Mouse (Mus musculus): ENCODE measurements around the gene Dbndd1.
A peak's percentile ranks its signal among the peaks of the same experiment; 100 is the strongest.
"Not testable (repeated sequence)": the region's sequence is repeated elsewhere in the genome, so short reads cannot be mapped to it uniquely, and the experiment has no call there.

Dbndd1 gene

DNA sequence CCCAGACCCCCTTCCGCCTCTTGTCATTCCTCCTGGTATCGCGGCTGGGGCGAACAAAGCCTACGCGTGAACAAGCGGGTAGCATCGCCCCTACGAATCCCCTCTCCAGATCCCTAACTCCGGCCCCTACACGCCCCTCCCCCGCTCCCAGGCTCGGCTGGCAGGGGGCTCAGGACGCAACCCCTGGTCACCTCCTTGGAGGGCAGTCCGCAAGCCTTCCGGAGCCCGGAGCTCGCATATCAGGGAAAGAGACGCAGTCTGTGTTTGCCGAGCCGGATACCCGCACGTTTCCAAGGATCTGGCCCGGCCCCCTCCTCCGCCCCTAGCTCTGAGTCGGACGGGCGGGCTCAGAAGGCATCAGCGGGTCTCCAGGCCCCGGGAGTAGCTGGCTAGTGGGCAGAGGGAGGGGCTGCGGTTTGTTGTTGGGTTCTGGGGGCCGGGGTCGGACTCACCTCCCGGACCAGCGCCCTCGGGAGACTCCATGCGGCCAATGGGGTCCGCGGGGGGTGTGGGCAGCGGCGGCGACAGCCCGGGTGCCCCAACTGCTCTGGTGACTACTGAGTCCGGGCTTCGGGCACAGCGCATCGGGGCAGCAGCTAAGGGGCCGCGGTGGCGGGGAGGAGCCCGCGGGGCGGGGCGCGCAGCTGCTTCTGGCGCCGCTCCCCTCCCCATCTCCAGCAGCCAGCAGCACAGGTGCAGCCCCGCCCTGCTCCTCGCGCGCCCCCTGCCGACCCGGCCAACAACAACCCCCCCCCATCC, at the start of gene Dbndd1:
Gene Dbndd1, minus strand, starts transcription at position 683 of the 759 bp plus-strand sequence.
- peak; percentile 79 for DNase-seq

DNA sequence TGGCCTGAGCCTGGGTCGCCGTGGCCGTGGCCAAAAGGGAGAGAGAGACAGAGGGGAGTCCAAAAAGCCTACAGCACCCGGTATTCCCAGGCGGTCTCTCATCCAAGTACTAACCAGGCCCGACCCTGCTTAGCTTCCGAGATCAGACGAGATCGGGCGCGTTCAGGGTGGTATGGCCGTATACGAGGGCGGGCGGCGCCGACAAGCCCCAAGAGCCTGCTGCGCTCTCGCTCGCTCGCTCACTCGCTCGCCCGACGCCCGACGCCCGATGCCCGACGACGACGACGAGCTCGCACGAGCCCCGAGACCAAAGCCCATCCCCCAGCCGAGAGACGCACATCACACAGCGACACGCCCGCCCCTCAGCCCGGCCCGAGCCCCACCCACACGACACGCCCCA, 49.0 kb upstream of the Dbndd1 start:
- not testable (repeated sequence) for DNase-seq

DNA sequence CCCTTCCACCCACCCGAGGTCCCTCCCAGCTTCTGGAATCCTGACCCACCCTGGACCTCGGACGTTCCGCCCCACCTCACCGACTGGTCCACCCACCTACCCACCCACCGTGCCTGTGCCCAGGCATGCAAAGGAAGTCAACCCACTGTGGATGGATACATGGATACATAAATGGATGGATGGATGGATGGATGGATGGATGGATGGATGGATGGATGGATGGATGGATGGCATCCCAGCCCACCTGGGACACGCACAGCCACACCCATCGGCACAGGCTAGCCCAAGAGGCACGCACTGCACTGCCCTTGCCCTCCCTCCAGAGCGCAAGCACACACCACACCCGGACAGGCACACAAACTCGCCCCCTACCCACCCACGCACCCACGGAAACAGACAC, 22.4 kb upstream of the Dbndd1 start:
- not testable (repeated sequence) for DNase-seq

DNA sequence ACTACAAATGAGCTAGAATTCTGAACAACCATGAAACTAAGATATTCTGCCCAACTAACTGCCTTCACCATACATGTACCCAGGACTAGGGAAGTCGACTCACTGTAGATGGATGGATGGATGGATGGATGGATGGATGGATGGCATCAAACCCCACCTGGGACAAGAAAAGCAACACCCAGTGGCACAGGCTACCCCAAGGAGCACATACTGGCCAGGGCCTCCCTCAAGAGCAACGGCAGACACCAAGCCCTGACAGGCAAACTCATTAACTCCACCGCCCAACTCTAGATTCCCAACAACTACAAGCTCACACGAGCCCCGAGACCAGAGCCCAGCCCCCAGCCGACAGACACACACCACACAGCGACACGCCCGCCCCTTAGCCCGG, 21.7 kb upstream of the Dbndd1 start:
- DNase-seq: no peak

DNA sequence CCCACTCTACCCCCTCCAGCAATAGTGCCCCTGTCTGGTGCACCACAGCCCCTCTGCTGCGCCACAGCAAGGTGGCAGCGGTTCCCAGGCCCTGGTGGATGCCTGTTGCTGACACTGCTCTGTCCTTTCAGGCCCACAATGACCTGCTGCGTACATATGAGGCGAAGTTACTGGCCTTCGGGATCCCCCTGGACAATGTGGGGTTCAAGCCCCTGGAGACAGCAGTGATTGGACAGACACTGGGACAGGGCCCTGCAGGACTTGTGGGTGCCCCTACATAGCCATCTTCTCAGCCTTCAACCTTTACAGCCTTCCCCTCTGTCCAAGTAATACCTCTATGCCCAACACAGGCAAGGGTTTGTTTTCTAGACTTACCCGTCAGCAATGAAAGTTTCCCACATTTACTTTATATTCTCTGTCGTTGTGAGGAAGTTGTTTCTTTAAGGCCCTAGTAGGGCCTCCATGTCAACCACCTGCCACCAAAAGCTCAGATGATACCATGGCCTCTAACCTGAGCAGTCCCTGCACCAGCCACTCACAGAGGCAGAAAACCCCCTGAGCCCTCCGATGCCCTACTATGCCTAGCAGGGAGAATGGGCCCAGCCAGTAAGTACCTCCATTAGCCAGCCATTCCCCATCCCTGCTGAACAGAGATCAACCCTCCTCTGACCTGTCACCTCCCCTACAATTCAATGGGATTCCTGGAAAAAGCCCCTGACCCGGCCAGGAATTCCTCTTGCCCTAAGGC, 21.2 kb upstream of the Dbndd1 start:
- no peak for DNase-seq

DNA sequence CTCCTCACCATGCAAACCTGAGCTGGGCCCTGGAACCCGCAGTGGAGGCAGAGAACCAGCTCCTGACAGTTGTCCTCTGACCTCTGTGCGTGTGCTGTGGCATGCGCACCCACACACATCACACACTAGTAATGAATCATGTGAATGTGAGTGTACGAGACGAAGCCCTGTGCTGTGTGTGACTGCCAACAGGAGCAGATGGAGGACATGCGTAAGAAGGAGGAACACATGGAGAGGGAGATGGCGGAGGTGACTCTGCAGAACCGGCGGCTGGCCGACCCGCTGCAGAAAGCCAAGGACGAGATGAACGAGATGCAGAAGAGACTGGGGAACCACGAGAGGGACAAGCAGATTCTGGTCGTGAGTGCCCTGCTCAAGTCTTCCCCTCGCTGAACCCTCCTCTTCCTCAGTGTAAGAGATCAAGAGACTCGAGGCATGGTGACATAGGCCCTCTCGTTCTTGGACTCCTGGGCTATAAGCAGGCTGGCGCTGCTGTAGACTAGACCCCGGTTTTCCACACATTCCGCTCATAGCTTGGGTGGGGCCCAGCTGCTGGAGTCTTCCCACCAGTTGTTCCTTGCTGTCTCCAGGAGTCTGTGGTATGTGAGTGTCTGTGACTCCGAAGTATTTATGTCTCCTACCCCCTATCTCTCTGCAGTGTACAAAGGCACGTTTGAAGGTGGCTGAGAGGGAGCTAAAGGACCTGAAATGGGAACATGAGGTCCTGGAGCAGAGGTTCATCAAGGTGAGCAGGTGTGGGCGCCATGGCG, 12.6 kb upstream of the Dbndd1 start:
- no peak for DNase-seq

DNA sequence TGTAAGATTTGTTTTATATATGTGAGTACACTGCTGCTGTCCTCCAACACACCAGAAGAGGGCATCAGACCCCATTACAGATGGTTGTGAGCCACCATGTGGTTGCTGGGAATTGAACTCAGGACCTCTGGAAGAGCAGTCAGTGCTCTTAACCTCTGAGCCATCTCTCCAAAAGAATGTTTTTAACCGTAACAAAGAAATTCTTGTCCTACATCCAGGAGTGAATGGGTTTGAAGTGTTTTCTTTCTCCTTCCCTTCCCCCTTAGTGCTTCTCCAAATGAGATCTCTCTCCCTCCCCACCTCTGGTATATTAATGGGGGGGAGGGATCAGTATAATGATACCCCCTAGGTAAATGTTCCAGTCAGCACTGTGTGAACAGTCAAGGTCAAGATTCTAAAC, 4.8 kb upstream of the Dbndd1 start:
- not testable (repeated sequence) for DNase-seq

DNA sequence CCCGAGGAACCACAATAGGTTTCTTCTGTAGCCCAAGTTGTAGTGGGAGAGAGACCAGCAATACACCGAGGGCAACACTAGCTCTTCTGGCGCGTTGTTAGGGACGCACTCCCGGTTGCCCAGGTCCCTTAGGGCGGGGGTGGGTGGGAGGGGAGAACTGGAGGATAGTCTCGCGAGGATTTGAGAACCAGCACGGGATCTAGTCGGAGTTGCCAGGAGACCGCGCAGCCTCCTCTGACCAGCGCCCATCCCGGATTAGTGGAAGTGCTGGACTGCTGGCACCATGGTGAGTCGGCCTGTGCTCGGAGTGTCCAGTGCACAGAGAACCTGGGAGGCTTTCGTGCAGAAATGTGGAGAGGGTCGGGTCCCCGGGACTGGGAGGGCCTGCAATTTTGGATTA, 3.4 kb upstream of the Dbndd1 start, which contains the start of gene Gas8:
Gene Gas8, plus strand, starts transcription at position 168 of the 400 bp plus-strand sequence.
- DNase-seq: peak; percentile 82

DNA sequence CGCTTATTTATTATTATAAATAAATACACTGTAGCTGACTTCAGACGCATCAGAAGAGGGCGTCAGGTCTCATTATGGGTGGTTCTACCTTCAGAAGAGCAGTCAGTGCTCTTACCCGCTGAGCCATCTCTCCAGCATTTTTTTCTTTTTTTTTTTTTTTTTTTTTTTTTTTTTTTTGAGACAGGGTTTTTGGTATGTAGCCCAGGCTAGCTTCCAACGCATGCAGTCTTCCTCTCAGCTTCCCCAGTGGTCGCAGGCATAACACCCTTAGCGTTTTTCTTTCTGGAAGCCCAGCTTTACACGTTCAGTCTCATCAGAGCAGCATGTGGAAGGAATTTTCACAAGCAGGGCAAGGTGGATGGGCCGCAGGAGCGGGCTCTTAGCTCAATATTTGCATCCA, 2.9 kb upstream of the Dbndd1 start:
- DNase-seq: no peak

DNA sequence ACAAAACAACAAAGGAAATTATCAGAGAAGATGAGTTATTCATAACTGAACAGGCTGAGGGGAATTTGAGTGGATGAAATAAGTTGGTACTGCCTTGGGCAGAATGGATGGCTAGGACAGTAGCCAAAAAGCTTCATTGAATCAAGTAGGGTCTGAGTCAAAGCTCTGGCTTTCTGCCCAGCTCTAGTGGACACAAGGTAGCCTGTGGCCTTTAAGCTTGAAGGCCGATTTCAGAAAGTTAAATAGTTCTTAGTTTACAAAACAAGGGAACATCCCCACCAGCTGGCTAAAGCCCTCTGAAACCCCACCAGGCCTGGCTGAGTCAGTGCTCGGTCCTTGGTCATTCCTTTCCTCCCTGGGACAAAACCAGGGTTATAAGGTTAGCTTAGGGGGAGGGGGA, 1.3 kb upstream of the Dbndd1 start:
- no peak for DNase-seq

DNA sequence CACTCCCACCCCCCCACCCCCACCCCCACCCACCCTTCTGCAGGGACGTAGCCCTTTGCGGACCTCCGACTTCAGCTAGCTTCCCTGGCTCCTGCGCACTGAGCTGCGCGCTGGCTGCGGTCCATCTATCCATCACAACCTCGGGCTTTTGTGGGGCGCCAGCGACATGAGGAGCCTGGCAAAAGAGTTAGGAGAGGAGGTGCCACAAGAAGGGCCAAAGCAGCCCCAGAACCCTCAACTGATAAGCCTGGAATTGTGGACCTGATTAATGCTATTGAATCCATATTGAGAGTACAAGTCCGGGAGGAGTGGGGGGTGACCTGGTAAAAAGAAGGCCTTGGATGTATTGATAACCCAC, 256 bp upstream of the Dbndd1 start:
- DNase-seq: no peak

DNA sequence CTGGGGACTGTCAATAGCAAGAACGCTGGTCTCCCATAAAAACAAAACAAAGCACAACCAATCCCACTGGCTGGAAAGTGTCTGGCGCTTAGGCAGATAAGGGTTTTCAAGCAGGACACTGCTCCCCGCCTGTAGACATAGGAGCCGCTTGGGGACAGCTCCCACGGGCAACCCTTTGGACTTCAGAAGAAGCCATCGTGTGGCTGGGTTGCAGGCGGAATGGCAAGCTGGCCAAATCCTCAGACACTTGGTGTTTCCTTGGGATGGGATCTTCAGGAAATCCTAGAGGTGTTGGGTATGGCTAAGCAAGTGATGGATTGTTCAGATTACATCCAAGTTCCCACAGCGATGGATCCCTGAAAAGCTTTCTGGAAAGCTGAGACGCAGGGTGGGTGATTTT, 1.1 kb downstream of the Dbndd1 start:
- DNase-seq: no peak

DNA sequence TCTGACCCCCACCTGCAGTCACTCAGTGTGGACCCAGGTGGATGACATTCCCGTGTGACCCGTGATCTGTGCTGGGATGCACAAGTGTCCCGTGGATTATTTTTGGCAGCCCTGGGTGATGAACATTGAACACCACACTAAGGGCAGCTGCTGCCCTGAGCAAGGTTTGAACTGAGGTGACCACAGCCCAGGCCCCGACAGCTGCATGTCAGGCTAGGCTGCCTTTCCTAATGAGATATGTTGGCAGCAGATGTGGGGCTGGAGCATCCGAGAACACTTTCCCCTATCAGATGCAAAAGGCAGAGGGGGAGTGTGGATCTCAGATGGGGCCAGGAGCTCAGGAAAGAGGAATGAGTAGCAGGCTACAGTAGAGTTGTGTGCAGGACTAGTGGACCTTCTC, 4.4 kb downstream of the Dbndd1 start:
- no peak for DNase-seq

DNA sequence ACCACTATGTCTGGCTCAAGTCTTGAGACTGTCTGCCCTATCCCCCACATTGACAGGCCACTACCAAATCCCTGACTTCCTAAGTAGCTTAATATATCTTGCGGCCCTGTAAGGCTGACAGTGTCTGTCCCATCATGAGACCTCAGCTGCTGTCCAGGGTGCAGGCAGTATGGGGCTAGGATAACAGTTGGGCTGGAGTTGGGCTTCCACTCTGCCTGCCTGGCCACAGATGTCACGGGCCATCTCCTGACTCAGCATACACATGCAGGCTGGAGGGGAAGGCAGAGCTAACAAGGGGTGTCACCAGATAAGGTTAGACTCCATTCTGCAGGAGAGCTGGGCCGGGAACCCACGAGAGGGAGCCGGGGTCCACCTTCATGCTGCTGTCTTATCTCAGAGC, 8.1 kb downstream of the Dbndd1 start:
- DNase-seq: no peak

DNA sequence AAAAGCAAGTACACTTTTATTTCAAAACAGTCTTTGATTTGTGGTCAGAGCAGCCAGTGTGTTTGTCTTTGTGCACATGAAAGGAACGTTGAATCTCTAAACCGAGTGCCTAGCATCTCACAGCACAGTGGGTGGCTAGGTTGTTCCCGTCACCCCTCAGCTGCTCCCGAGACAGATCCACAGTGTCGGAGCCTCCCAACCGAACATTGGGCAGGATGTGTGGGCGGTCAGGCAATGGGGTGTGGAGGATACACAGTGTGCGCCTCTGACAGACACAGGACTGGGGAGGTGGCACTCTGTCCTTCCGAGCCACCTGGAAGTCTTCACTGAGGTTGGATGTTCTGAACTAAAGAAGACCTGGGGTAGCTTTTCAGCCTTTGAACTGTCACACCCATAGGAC, 9.6 kb downstream of the Dbndd1 start:
- no peak for DNase-seq

DNA sequence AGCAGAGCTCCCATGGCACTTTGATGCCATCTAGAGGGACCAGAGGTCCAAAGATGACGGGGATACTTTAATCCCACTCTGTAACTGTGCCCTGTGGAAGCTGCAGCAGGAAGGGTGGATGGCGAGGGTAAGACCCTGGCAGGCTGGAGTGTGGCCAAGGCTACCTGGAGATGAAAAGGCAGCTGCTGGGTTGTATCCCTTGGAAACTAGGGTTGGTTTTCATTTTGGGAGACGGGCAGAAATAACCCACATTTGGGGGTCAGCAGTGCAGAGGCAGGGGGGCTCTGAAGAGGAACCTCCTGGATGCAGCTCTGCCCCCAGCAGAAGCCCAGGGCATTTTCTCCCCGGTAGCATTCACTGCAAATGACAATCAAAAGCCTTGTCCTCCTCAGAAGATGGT, 10.0 kb downstream of the Dbndd1 start:
- no peak for DNase-seq

DNA sequence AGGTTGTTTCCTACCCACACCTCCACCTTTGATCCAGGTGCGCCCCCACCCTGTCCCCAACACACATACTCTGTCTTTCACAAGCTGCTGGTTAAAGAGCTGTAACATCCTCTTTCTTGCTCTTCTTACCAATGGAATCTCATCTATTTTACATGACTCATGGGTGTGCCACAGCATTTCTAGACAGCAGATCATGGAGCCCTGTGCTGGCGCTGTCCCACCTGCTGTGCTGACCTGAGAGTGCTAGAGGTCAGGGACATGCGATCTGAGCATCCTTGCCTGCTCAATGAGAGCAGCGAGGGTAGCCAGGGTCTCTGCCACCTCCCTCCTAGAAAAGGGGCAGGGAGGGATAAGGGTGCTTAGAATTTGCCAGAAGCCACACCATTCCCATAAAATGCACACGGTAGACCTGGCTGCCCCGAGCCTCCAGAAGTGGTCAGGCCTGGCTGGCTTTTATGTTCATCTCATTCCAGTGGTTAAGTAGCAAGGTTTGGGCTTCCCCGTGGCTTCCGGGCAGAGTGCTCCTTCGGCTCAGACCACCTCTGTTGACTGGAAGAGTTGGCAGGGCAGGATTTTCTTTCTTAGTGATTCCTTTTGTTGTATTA, 10.6 kb downstream of the Dbndd1 start:
- DNase-seq: no peak

DNA sequence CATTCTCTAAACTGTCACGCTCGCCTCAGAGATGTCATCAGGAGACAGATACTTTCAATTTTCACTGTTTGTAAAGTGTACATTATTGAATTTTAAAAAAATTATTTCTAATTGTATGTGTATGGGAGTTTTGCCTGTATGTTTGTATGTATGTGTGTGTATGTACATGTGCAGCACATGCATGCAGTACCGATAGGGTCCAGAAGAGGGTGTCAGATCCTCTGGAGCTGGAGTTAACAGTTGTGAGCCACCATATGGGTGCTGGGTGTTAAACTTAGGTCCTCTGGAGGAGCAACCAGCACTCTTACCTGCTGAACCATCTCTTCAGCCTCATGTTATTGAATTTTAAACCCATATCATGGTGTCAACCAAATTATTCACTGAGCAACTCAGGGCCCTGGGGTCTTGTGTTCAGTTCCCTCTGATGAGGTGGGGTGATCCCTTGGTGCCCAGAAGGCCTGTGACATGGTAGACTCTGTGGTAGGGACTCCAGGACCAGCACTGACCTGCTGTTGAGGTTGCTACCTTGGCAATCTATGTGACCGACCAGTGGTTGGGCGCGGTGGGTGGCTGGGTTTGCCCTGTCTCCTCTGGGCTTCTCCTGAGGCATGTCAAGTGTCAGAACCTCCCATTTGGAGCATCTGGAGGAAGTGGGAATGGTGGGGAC, 11.3 kb downstream of the Dbndd1 start:
- no peak for DNase-seq

DNA sequence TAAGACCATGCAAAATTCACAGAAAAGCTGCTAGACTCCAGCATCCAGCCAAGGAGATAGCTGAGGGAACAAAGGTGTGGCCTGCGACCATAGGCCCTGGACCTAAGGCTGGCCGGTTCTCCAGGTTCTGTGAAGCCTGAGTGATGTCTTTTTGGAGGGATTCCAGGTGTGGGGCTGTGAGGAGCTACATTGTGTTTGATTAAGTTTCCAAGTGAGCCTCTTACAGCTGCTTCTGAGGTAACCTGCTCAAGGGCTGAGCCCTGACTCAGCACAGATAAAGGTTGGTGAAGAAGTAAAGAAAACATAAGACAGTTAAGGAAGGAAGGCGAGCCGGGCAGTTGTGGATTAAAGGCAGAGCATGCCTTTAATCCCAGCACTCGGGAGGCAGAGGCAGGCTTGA, 13.1 kb downstream of the Dbndd1 start:
- DNase-seq: no peak

DNA sequence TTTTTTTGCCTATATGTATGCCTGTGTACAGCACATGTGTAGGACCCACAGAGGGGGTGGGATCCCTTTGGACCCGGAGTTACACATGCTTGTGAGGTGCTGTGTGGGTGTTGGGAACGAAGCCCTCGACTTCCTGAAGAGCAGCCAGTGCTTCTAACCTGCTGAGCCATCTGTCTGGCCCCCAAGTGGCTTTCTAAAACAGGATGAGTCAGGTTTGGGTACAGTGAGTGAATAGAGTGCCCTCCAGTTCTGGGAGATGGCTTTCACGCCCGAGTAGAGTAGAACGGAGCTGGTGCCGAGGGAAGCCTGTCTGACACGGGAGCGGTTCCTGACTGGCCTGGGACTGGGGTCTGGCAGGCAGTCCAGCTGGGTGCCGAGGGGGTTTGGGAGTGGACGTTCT, 15.7 kb downstream of the Dbndd1 start:
- no peak for DNase-seq

DNA sequence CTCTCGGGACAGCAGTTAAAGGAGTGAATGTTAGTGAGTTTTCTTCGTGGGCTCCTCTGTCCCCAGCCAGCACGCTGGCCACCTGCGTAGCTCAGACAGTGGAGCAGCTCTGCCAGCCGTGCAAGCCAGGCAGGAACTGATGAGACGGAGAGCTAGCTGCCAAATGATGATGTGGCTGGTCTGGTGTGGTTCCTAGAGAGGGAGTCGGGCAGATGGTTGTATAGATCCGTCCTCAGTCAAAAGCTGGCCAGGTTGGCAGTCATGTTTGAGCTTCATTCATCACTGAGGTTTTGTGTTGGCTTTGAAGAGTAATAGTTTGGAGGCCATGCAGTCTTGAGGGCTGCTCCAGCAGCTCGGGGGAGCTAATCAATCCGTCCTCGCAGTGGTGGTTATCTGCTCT, 16.3 kb downstream of the Dbndd1 start:
- DNase-seq: no peak

DNA sequence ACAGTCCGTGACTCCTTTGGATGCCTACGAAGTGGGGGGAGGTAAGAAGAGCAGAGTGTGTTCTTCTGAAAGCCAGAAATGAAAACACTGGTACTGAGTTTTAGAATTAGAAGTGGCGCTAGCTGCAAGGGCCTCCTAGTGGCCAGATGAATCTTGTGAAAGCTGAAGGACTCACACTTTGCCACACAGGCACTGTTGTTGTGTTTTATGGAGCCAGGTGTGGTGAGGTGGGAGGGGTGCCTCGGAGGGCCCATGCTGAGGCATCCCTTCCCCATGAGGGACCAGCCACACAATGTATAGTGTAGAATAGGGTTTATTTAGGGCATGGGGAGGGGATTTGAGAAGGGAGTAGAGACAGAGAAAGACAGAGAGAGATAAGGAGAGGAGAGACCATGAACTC, 17.6 kb downstream of the Dbndd1 start:
- DNase-seq: no peak

DNA sequence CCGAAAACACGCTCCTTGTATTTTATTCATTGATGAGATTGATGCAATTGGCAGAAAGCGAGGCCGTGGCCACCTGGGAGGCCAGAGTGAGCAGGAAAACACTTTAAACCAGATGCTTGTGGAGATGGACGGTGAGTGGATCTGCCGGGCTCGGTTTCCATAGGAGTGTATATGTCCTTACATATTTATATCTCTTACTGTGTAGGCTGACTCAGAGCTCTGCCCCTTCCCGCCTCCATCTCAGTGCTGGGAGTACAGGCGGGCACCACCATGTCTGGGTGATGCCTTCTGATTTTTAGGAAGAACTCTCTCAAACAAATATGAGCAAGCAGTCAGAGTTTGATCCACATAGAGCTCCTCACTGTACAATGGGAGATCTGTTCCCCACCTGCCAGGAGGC, 22.4 kb downstream of the Dbndd1 start:
- no peak for DNase-seq
